Mouse (Mus musculus) mesoderm, embryonic 11.5 days (tissue): ENCODE data around the gene Bach1.

ENCODE experiments used
- DNase-seq: peaks from one replicate; pipeline ENCODE4 v3.0.0-alpha.2; 2012; ENCODE audit warnings: low read depth, low spot score

The Bach1 gene

DNA sequence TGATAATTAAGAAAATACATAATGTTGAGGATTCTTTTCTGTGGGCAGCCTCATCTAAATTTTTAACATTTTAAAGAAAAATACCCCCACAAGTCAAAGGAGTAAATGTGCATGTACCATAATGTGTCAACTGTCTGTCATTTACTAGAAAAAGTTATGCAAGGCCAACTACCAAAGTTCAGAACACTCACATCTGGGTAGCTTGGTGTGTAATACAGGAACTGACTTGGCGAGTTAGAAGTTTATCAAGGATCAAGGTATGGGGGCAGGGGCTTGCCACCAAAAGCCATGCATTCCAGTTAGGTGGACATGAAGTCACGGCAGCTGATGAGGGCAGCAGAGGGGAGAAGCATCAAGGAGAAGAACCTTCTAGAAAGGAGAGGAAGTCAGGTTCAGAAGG is 13.2 kb downstream of the Bach1 start:
- no peak for DNase-seq

DNA sequence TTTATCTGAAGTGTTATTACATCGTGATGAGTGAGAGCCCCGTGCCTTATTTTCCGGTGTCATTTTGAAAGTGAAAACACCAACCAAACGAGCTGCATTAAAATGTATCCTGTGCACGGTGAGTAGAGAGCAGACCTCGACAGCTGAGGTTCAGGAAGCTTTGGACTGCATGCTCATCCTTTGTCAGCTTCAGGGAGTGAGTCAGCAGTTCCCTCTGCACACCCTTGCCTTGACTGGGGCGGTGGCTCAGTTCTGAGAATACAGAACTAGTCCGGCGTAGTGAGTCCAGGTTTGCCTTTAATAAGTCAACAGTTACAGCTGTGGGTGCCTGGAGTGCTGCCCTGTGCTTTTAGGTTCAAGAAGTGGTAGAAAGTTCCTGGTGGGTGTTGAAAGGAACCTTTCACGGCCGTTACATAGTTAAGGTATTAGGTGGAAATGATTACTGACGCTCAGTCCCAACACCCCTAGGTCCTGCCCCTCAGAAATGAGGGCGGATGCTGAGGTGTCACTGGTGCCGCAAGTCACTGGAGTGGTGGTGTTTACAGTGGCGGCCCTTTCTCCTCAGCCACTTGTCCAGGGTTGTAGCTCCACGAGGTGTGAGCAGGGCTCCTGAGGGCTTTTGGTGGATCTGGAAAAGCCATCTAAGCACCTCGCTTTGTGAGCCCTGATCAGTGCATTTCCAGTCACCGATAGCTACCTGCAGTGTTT is 14.4 kb downstream of the Bach1 start:
- DNase-seq = no peak

DNA sequence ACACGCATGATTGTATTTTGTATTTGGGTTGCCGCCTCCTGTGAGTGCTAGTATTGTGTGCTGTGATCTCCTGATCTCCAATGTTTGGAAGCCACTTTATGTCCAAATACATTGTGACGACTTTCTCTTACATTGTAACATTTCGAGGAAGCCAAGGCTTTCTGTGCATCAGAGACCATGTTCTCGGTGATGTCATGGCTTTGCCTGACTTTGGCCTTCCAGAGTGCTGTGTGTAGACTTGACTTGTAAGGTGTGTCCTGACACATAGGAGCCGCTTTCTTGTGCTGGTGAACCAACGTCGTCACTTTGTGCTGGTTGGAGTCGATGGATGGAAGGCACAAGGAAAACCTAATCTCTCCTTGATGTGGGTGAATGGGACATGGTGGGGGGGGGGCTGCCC is 15.8 kb downstream of the Bach1 start:
- DNase-seq = no peak

DNA sequence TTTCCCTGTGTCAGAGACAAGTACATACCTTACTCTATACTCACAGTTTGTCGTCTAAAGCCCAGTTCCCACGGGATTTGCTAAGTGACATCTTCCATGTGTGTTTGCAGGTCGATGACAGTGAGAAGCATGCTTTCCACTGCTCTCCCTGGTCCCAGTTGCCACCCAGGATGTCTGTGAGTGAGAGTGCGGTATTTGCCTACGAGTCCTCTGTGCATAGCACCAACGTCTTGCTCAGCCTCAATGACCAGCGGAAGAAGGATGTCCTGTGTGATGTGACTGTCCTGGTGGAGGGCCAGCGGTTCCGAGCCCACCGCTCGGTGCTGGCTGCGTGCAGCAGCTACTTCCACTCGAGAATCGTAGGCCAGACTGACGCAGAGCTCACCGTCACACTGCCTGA is 16.5 kb downstream of the Bach1 start:
- DNase-seq = no peak

DNA sequence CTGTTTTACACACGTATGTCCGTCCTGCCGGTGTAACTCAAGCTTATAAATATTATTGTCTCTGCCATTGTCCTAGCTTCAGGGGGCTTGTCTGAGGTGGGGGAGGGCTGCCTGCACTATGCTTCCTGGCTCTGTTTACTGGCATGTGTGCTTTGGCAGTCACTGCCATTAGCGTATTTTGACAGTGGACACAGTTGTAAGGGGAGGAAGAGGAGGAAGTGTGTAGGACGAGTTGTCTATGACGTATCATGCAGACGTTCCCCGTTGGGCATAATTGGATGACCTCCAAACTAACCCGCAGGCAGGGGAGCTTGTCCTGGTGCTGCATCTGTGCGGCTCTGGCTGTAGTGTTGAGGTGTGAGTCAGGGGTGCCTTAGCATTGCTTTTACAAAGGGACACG is 17.5 kb downstream of the Bach1 start:
- DNase-seq = no peak

DNA sequence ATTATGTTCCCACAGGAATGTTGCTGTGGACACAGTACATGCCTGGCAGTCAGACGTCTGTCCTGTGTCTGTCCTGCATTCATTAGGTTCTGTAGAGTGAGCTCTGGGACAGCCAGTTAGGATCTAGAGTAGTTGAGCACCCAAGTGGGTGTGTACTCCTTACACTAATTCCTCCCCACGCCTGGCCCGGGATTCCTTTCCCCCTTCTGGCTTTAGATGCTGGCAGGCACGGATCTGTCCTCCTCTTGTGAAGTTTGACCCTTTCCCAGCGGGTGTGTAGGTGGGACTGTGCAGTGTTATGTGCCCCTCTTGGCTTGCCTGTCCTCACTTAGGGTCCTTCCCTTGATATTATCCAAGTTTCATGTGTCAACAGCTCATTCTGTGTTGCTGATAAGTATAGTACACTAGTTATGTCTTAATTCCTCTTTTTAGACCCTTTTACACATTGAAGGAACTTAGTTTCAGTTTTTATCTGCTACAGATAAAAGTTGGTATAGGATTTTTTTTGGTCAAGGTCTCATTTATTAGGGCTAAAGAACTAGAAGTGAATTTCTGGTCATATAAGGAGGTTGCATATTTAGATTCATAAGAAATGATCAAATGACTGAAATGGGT is 18.4 kb downstream of the Bach1 start:
- DNase-seq = no peak

DNA sequence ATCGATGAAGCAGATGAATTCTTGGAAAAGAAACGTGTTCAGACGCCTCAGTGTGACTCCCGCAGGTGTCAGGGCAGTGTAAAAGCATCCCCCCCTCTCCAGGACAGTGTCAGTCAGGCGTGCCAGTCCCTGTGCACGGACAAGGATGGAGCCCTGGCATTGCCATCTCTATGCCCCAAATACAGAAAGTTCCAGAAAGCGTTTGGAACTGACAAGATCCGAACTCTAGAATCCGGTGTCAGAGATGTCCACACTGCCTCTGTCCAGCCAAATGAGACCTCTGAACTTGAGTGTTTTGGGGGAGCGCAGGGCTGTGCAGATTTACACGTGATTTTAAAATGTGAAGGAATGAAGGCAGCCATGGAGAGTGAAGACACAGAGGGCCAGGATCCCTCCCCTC is 20.3 kb downstream of the Bach1 start:
- DNase-seq = no peak

DNA sequence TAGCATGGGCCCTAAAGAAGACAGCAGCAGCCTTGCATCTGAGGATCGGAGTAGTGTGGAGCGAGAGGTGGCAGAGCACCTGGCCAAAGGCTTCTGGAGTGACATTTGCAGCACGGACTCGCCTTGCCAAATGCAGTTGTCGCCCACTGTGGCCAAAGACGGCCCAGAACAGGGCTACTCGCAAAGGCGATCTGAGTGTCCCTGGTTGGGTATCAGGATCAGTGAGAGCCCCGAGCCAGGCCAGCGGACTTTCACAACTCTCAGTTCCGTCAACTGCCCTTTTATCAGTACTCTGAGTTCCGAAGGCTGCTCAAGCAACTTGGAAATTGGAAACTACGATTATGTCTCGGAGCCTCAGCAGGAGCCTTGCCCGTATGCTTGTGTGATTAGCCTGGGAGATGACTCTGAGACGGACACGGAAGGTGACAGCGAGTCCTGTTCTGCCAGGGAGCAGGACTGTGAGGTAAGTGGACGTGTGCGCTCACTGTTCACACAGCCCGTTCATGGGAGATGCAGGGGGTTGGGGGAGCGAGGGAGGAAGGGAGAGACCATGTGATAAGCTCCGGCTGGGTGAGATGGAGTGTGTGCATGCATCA is 21.0 kb downstream of the Bach1 start:
- no peak for DNase-seq

DNA sequence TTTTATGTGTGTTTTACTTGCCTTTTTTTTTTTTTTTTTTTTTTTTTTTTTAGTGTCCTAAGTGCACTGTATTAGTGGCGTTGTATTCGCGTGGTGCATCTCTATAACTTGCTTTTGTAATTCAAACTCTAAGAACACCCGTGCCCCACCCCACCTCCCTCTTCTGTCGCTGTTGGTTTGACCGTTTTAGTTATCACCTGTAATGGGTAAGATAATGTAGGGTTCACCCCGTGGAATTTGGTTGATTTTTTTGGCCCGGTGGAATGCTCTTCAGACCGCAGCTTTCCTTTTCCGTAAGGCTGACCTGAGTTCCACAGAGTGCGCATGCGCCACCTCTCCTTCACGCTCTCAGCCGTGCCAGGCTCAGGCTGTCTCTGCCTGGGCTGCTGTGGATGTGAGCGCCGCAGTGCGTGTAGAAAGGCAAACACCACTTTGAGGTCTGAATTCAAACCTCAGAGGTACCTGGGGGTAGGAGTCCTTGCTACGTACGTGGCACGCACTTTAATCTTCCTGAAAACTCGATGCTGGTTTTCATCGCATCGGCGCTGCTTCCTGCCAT is 22.2 kb downstream of the Bach1 start:
- DNase-seq = no peak

DNA sequence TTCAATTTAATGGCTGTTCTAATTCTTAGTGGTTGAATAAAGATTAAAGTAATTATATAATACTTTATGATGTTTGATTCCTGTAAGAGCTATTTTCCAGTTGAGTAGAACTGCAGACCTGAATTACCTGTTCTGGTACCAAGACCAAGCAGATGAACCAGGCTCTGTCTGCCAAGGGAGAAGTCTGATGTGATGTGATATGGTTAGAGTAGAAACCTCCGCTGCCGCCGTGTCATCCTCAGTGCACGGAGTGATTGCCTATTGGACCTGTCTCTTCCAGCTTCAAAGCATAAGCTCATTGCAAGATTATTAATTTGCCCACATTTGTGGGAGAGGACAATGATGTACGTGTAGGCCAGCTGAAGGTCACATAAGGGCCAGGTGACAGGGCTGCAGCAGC is 24.1 kb downstream of the Bach1 start:
- DNase-seq = no peak

DNA sequence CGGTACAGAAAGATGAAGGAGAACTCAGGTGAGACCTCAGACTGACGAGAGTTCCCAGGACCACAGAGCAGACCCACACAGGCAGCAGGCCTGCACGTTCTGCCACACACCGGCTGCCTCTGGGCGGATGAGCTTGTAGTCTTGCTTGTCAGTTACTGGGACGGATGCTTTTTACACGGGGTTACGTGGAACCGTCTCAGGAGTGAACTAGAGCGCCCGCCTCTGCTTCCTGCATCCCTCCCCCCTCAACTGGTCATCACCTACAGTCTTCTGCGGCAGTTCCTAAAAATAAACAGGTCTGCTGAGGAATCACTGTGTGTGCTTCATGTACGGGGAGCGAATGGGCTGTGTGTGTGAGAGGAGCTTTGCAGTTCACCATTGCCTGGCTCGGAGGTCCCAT is 24.7 kb downstream of the Bach1 start:
- no peak for DNase-seq

DNA sequence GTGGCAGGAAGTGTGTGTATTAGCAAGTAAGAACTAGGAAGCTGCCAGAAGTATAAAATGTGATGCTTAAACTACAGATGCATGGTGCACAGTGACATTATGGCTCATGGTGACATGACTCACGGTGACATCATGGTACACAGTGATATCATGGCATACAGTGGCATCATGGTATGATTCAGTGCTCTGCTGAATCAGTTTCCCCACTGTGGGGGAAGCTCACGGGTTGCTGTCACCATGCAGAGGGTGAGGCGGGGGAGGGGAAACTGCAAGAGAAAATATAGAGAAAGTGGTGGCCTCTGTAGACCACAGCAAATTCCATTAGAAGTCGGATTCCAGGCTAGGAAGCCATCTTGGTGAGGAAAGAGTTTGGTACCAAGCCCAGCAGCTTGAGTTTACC is 26.1 kb downstream of the Bach1 start:
- DNase-seq = no peak

DNA sequence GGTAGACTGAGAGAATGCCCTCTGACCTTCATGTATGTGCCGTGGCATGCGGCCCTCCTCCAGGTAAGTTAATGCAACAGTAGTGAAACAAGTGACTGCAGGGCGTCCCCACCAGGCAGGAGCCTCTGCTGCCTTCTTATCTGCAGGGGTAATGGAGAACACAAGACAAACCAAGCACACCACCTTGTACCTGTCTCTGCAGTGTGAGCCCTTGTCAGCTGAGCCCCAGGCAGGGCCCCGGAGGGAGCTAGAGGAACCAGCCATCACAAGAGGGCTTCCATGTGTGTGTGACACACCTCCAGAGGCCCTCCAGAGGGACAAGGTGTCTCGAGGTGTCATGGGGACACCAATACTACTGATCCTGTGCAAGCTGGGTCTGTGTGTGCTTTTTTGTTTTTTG is 26.5 kb downstream of the Bach1 start:
- DNase-seq = no peak

DNA sequence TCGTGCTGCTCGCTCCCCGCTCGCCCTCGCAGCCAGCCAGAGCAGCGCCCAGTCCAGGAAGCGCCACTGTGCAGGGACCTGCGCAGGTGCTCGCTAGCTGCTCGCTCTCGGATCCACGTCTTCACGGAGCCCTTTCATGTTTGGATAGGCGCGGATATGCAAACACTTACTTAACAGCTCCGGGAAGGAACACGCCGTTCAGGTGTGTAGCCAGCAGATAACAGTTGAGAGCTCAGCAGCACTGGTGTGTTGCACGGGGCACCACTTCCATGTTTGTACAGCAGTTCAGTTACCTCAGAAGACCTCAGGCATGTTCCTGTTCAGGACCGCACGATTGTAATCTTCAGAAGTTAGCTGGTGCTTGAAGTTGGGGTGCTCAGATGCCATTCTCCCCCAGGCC is 27.2 kb downstream of the Bach1 start:
- DNase-seq = no peak

DNA sequence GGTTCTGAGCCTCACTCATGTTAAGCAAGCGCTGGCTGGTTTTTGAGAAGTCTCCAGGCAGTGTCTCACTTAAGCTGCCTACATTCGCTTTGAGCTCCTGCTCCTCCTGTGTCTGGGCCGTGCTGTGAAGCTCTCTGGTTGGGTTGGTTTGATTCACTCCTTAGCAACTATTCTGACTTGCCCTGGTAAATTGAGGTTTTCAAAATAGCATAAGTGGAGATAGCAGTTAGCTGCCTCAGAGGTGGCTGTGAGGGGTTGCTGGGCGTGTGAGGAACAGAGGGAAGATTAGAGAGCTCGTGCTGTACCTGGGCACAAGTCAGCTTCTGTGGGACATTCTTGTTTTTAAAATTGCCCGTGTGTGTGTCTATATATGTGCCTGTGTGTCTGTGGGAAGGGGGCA is 27.6 kb downstream of the Bach1 start:
- no peak for DNase-seq

DNA sequence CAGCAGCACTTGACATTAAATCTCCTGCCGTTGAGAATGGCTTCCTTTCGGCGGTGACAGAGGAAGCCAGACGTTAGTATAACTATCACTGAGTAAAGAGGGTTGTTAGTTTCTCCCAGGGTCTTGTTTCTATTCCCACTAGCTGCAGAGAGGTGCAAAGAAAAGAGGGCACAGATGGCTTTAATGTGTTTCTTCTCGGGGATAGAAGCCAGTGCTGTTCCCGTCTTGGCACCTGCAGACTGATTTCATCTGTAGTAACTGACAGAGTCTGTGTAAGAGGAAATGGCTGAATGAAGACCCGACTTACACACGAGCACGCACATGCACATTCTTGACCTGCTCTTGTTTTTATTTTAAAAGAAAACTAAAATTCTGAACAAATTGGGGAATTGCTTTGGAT is 28.5 kb downstream of the Bach1 start:
- DNase-seq = no peak

DNA sequence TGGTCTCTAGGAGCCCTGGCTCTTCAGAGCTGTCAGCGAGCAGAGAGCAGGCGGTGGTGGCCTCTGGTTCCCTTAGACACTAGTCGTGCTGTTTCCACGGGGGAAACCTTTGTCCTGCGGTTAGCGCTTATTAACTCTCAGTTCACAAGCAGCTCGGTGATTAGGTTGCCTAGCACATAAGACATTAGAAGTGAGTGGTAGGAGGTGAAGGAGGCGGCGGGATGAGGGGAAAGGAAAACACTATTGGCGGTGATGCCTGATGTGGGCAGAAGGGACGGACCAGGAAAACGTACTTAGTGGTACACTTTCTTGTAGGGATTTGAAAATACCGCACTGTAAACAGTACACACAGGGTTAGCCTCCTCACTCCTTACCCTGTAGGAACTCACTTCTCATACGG is 29.2 kb downstream of the Bach1 start:
- no peak for DNase-seq

DNA sequence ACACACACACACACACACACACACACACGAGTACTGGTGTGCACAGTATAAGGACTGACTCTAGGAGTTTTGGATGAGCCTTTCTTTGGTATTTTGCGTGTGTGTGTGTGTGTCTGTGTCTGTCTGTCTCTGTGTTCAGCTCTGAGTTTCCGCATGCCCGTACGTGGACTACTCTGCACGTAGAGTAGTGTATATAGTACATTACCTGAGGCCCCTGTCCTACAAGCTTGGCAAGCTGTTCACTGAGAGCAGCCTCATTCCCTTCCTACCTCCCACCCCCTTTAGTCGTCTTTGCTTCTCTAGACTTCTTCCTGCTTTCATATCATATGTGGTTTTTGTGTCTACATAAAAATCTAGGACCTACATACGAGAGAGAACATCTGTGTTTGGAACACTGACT is 30.0 kb downstream of the Bach1 start:
- DNase-seq = no peak

DNA sequence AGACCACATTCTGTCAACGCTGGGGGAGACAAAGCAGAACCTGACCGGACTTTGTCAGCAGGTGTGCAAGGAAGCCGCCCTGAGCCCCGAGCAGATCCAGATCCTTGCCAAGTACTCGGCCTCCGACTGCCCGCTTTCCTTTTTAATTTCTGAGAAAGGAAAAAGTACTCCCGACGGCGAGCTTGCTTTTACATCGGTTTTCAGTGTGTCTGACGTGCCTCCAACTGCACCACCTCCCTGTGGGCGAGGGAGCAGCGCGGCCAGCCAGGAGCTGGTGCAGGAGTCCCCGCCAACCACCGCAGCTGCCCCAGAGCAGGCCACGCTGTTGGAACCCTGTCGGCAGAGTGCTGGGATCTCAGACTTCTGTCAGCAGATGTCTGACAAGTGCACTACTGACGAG is 30.7 kb downstream of the Bach1 start:
- DNase-seq = no peak

DNA sequence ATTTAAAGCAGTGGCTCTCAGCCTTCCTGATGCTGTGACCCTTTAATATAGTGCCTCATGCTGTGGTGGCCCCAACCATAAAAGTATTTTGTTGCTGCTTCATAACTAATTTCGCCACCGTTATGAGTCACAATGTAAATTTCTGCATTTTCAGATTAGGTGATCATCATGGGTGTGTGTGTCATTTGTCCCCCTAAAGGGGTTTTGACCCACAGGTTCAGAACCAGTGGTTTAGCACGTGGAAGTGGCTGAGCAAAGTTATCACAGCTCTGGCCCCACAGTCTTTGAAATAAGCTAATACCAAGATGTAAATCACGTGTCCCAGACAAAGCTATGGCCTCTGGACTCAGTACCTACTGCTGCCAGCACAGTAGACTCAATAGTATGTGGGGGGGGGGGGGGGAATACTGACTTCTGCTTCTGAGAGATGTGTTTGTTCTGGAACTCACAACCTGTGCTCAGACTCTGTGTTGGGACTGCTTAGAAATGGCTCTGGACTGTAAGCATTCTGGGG is 36.2 kb downstream of the Bach1 start:
- DNase-seq = no peak

DNA sequence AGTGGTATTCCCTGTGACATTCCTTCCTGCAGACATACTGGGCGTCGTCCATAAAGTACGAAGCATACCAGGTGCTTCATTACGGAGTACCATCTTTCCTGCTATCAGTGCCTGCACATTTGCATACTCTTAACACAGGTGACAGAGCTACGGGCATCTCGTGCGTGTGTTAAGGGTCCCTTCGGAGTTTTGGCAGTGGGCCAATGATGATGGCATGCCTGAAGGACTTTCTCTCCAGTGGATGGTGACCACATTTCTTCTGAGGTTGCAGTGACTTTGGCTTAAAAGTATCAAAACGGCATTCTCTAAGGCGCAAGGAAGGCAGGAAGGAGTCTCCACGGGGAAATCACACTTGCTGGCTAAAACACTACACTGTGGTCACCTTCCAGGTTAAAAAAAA is 37.4 kb downstream of the Bach1 start:
- DNase-seq = no peak

DNA sequence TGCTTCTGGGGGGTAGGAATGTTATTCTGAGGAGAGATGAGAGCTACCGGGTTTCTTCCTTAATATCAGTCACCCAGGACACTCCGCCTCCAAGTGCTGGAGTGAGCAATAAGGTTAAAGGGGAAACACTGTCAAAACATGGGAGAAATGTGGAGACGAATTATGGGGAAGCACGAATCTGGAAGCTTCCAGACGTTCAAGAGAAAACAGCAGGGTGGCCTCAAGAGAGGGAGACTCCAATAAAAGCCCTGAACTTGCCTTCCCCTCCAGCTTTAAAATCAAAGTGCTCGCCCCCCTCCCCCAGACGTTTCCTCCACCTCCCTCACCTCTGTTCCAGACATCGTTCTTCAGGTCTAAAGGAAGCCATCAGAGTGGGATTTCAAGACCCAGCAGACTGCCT is 38.6 kb downstream of the Bach1 start:
- no peak for DNase-seq
